Mouse (Mus musculus) layer of hippocampus, adult 18-20 months (tissue): ENCODE data around the gene 2810004N23Rik. TPM values are rescaled to one million over a fixed set of nuclear protein-coding genes. Genes with fewer than 3 reads are reported as not detected.
"Not testable (repeated sequence)": the region's sequence is repeated elsewhere in the genome, so short reads cannot be mapped to it uniquely, and the experiment has no call there.

Experiments used
- DNase-seq, 2 experiments: peaks; one replicate each; pipeline ENCODE4 v3.0.0; 2022; ENCODE audit warnings: low spot score in 2 of 2
- total RNA-seq, 2 experiments: library from RNA; stranded (reverse); gene quantifications; 2 replicates each; pipeline ENCODE4 v1.2.3; 2021

2810004N23Rik gene
- total RNA-seq, 2 experiments from 2014 or later: 21.2 to 24.5 TPM

GRCm38 (mm10) chr8:124867126-124867525 lies 4.2 kb upstream of the 2810004N23Rik start:
- no peak for DNase-seq

- DNase-seq: no peak
Measured at GRCm38 (mm10) chr8:124866669-124867068, 3.7 kb upstream of the 2810004N23Rik start.

GRCm38 (mm10) chr8:124863729-124864128 lies 809 bp upstream of the 2810004N23Rik start:
- DNase-seq: no peak

GRCm38 (mm10) chr8:124863163-124863677 lies 300 bp upstream of the 2810004N23Rik start:
- no peak for DNase-seq

GRCm38 (mm10) chr8:124860188-124860587 lies 2.7 kb downstream of the 2810004N23Rik start:
- DNase-seq: no peak

- DNase-seq: no peak
Measured at GRCm38 (mm10) chr8:124859466-124859865, 3.5 kb downstream of the 2810004N23Rik start.

GRCm38 (mm10) chr8:124853511-124853910 lies 9.4 kb downstream of the 2810004N23Rik start:
- DNase-seq: no peak

GRCm38 (mm10) chr8:124845573-124845972 lies 17.3 kb downstream of the 2810004N23Rik start:
- DNase-seq: no peak

- DNase-seq: no peak
Measured at GRCm38 (mm10) chr8:124845131-124845530, 17.8 kb downstream of the 2810004N23Rik start.

- DNase-seq: not testable (repeated sequence)
Measured at GRCm38 (mm10) chr8:124842929-124843328, 20.0 kb downstream of the 2810004N23Rik start.

GRCm38 (mm10) chr8:124841775-124842174 lies 21.1 kb downstream of the 2810004N23Rik start:
- no peak for DNase-seq

GRCm38 (mm10) chr8:124840900-124841299 lies 22.0 kb downstream of the 2810004N23Rik start:
- DNase-seq: no peak

- no peak for DNase-seq
Measured at GRCm38 (mm10) chr8:124839371-124839770, 23.5 kb downstream of the 2810004N23Rik start.

- no peak for DNase-seq
Measured at GRCm38 (mm10) chr8:124837956-124838355, 25.0 kb downstream of the 2810004N23Rik start.

- DNase-seq: no peak
Measured at GRCm38 (mm10) chr8:124836907-124837306, 26.0 kb downstream of the 2810004N23Rik start.

GRCm38 (mm10) chr8:124836273-124836672 lies 26.6 kb downstream of the 2810004N23Rik start:
- no peak for DNase-seq

GRCm38 (mm10) chr8:124835848-124836247 lies 27.1 kb downstream of the 2810004N23Rik start:
- DNase-seq: no peak

- no peak for DNase-seq
Measured at GRCm38 (mm10) chr8:124833430-124834205, 29.3 kb downstream of the 2810004N23Rik start.

GRCm38 (mm10) chr8:124831941-124832340 lies 31.0 kb downstream of the 2810004N23Rik start:
- no peak for DNase-seq

- no peak for DNase-seq
Measured at GRCm38 (mm10) chr8:124831531-124831930, 31.4 kb downstream of the 2810004N23Rik start.

- DNase-seq: no peak
Measured at GRCm38 (mm10) chr8:124830050-124830449, 32.9 kb downstream of the 2810004N23Rik start.

GRCm38 (mm10) chr8:124828561-124829240 lies 34.2 kb downstream of the 2810004N23Rik start:
- DNase-seq: peak; percentile 18 to 62
